27 mouse cellular contexts compared by ENCODE assay signal in the genomic region with DNA sequence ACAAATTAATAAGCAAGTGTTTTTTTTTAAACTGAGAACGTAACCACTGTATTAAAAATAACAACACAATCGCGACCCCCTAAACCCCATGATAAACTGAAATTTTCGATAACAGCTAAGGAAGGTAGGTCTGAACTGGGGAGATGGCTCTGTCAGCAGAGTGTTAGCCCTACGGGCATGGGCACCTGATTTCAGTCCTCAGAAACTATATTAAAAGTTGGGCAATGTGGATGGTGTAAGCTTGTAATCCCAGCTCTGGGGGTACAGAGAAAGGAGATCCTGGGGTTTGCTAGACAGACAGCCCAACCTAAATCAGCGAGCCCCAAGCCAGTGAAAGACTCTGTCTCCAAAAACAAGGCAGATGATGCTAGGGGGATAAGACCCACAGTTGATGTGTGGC.
DNase-seq lines count a peak whose midpoint lies in the region; ATAC-seq and TF ChIP-seq lines count a peak whose summit lies in the region.
"Had no signal": no experiment of that assay in that cellular context is flagged by ENCODE, and none has a peak within 500 bp of the region (broad histone marks: within the 10 kb centered on the region; RNA-seq: fewer than 3 reads in every experiment).

No protein-coding gene starts in this region.

- no peak for ATAC-seq in embryonic facial prominence, embryonic 13.5 days (ENCODE audit: insufficient number of reproducible peaks, insufficient read depth, low FRiP score, low TSS enrichment, low read depth)
- 0 out of 2 replicates have a peak, but pooled peaks have one; percentile 50 for ATAC-seq in intestine, embryonic 14.5 days (replicated peaks; ENCODE audit: low FRiP score, low TSS enrichment, low read depth)
- no peak for ATAC-seq in intestine, postnatal 0 days
- ATAC-seq in embryonic facial prominence, embryonic 15.5 days (ENCODE audit: insufficient number of reproducible peaks, low FRiP score, low TSS enrichment, low read depth): no peak
- ATAC-seq in intestine, embryonic 16.5 days: peak; percentile 50; the same call in 1 of the 2 replicates
- ATAC-seq: activated CD4-positive, CD25-positive, alpha-beta regulatory T cell, adult 4 months; CD4-positive, CD25-positive, alpha-beta regulatory T cell, adult 4 months; forebrain, embryonic 13.5 days; forebrain, embryonic 15.5 days; forebrain, postnatal 0 days; Patski had no signal

- H3K4me2 ChIP-seq in embryonic facial prominence, embryonic 13.5 days: no peak overlapping the region
- H3K4me2 ChIP-seq in intestine, embryonic 14.5 days (ENCODE audit: low read length): no peak overlapping the region
- H3K4me2 ChIP-seq in intestine, postnatal 0 days (replicated peaks; ENCODE audit: low read depth): no peak overlapping the region
- no peak overlapping the region for H3K4me2 ChIP-seq in embryonic facial prominence, embryonic 15.5 days (replicated peaks)
- no peak overlapping the region; the same call in 1 of the 2 replicates for H3K4me2 ChIP-seq in intestine, embryonic 16.5 days (ENCODE audit: low read depth, low read length)
- H3K4me2 ChIP-seq: embryonic facial prominence, embryonic 12.5 days; forebrain, embryonic 13.5 days; forebrain, embryonic 15.5 days had no signal

- WGBS in embryonic facial prominence, embryonic 13.5 days: 89% methylated on average over 6 of the region's 6 CpGs
- 94% methylated on average over 6 of the region's 6 CpGs for WGBS in embryonic facial prominence, embryonic 10.5 days
- 72% methylated on average over 6 of the region's 6 CpGs for WGBS in intestine, embryonic 14.5 days
- WGBS in intestine, postnatal 0 days: 57% methylated on average over 6 of the region's 6 CpGs
- 86% methylated on average over 6 of the region's 6 CpGs for WGBS in embryonic facial prominence, embryonic 15.5 days
- 70% methylated on average over 6 of the region's 6 CpGs for WGBS in intestine, embryonic 16.5 days
- WGBS in midbrain, embryonic 10.5 days: 92% methylated on average over 6 of the region's 6 CpGs

- peak overlapping the region; percentile 58 for H3K27ac ChIP-seq in embryonic facial prominence, embryonic 13.5 days
- no peak overlapping the region for H3K27ac ChIP-seq in embryonic facial prominence, embryonic 10.5 days (replicated peaks)
- peak overlapping the region; percentile 20; the same call in 1 of the 2 replicates for H3K27ac ChIP-seq in intestine, embryonic 14.5 days (ENCODE audit: low read depth)
- H3K27ac ChIP-seq in intestine, postnatal 0 days (ENCODE audit: low read depth, low read length): no peak overlapping the region
- peak overlapping the region; percentile 8; the same call in 1 of the 2 replicates for H3K27ac ChIP-seq in embryonic facial prominence, embryonic 15.5 days (replicated peaks)
- H3K27ac ChIP-seq in intestine, embryonic 16.5 days (ENCODE audit: low read length): 0 out of 2 replicates have a peak overlapping the region, but pooled peaks have one; percentile 11
- H3K27ac ChIP-seq in midbrain, embryonic 10.5 days (replicated peaks): no peak overlapping the region
- H3K27ac ChIP-seq: embryonic facial prominence, embryonic 12.5 days; forebrain, embryonic 13.5 days; forebrain, embryonic 15.5 days had no signal

- no peak overlapping the region for H3K9ac ChIP-seq in embryonic facial prominence, embryonic 13.5 days
- no peak overlapping the region for H3K9ac ChIP-seq in intestine, embryonic 14.5 days (ENCODE audit: low read length)
- no peak overlapping the region for H3K9ac ChIP-seq in intestine, postnatal 0 days (ENCODE audit: low read depth, low read length)
- no peak overlapping the region for H3K9ac ChIP-seq in embryonic facial prominence, embryonic 15.5 days
- no peak overlapping the region for H3K9ac ChIP-seq in intestine, embryonic 16.5 days (ENCODE audit: low read depth, low read length)
- H3K9ac ChIP-seq: embryonic facial prominence, embryonic 12.5 days; forebrain, embryonic 13.5 days; forebrain, embryonic 15.5 days; forebrain, postnatal 0 days had no signal

- no peak for TF ChIP-seq CTCF in intestine, postnatal 0 days (IDR thresholded peaks at IDR 0.05; ENCODE audit: low read depth)

- no peaks in the 10 kb centered on the region for H3K9me3 ChIP-seq in embryonic facial prominence, embryonic 13.5 days
- no peaks in the 10 kb centered on the region for H3K9me3 ChIP-seq in embryonic facial prominence, embryonic 10.5 days
- no peaks in the 10 kb centered on the region for H3K9me3 ChIP-seq in intestine, embryonic 14.5 days (ENCODE audit: control insufficient read depth, low read length)
- no peaks in the 10 kb centered on the region for H3K9me3 ChIP-seq in intestine, postnatal 0 days (ENCODE audit: control insufficient read depth)
- no peaks in the 10 kb centered on the region for H3K9me3 ChIP-seq in embryonic facial prominence, embryonic 15.5 days (replicated peaks)
- H3K9me3 ChIP-seq in intestine, embryonic 16.5 days (ENCODE audit: control insufficient read depth, low read length): no peaks in the 10 kb centered on the region
- no peaks in the 10 kb centered on the region for H3K9me3 ChIP-seq in midbrain, embryonic 10.5 days (replicated peaks)
- H3K9me3 ChIP-seq: embryonic facial prominence, embryonic 12.5 days; forebrain, embryonic 13.5 days; forebrain, embryonic 15.5 days; G1E had no signal

- DNase-seq in embryonic facial prominence, embryonic 10.5 days (ENCODE audit: low spot score): no peak
- no peak for DNase-seq in intestine, embryonic 14.5 days (ENCODE audit: low spot score)
- no peak for DNase-seq in midbrain, embryonic 10.5 days (ENCODE audit: low spot score)
- DNase-seq: adrenal gland, adult 2 months; adrenal gland, postnatal 10 days; adrenal gland, postnatal 25 days; B cell, adult 2 months; cerebellum, adult 11 months; cerebellum, adult 18-20 months; cerebellum, adult 8-10 months; cerebellum, adult 9-11 months; cerebellum, postnatal 14 days; cerebellum, postnatal 36 days; embryo, embryonic 11 days; forebrain, postnatal 0 days had no signal

- H3K36me3 ChIP-seq in embryonic facial prominence, embryonic 13.5 days: no peaks in the 10 kb centered on the region
- no peaks in the 10 kb centered on the region for H3K36me3 ChIP-seq in embryonic facial prominence, embryonic 10.5 days (replicated peaks)
- no peaks in the 10 kb centered on the region for H3K36me3 ChIP-seq in intestine, embryonic 14.5 days (ENCODE audit: control insufficient read depth, insufficient read depth, low read length)
- H3K36me3 ChIP-seq in intestine, postnatal 0 days (ENCODE audit: control insufficient read depth, insufficient read depth): no peaks in the 10 kb centered on the region
- no peaks in the 10 kb centered on the region for H3K36me3 ChIP-seq in embryonic facial prominence, embryonic 15.5 days
- no peaks in the 10 kb centered on the region for H3K36me3 ChIP-seq in intestine, embryonic 16.5 days (ENCODE audit: control insufficient read depth, insufficient read depth, low read length)
- H3K36me3 ChIP-seq in midbrain, embryonic 10.5 days: no peaks in the 10 kb centered on the region
- H3K36me3 ChIP-seq: embryonic facial prominence, embryonic 12.5 days; forebrain, embryonic 15.5 days; G1E had no signal

- no peak overlapping the region for H3K4me3 ChIP-seq in embryonic facial prominence, embryonic 13.5 days
- H3K4me3 ChIP-seq in embryonic facial prominence, embryonic 10.5 days: no peak overlapping the region
- H3K4me3 ChIP-seq in intestine, embryonic 14.5 days (ENCODE audit: low read depth, low read length): no peak overlapping the region
- no peak overlapping the region for H3K4me3 ChIP-seq in intestine, postnatal 0 days (ENCODE audit: low read depth, low read length)
- H3K4me3 ChIP-seq in embryonic facial prominence, embryonic 15.5 days (replicated peaks): no peak overlapping the region
- H3K4me3 ChIP-seq in intestine, embryonic 16.5 days (ENCODE audit: low read length): no peak overlapping the region
- no peak overlapping the region for H3K4me3 ChIP-seq in midbrain, embryonic 10.5 days
- H3K4me3 ChIP-seq: embryonic facial prominence, embryonic 12.5 days; forebrain, embryonic 13.5 days; forebrain, embryonic 15.5 days had no signal

- peaks cover 21% of the 10 kb centered on the region for H3K4me1 ChIP-seq in embryonic facial prominence, embryonic 13.5 days
- no peaks in the 10 kb centered on the region; the same call in 1 of the 2 replicates for H3K4me1 ChIP-seq in embryonic facial prominence, embryonic 10.5 days
- no peaks in the 10 kb centered on the region for H3K4me1 ChIP-seq in intestine, embryonic 14.5 days (replicated peaks; ENCODE audit: control insufficient read depth, insufficient read depth, low read length)
- H3K4me1 ChIP-seq in intestine, postnatal 0 days (replicated peaks; ENCODE audit: control insufficient read depth, insufficient read depth, low read length): no peaks in the 10 kb centered on the region
- H3K4me1 ChIP-seq in embryonic facial prominence, embryonic 15.5 days: peaks cover 13% of the 10 kb centered on the region
- H3K4me1 ChIP-seq in intestine, embryonic 16.5 days (ENCODE audit: control insufficient read depth, insufficient read depth, low read length): peaks cover 2% of the 10 kb centered on the region; the same call in 1 of the 2 replicates
- H3K4me1 ChIP-seq in midbrain, embryonic 10.5 days: no peaks in the 10 kb centered on the region
- H3K4me1 ChIP-seq: embryonic facial prominence, embryonic 12.5 days; forebrain, embryonic 13.5 days had no signal

- H3K27me3 ChIP-seq in embryonic facial prominence, embryonic 13.5 days: no peaks in the 10 kb centered on the region
- H3K27me3 ChIP-seq in embryonic facial prominence, embryonic 10.5 days (replicated peaks; ENCODE audit: low read depth, poor library complexity, severe bottlenecking): 0 out of 2 replicates have a peak, but pooled peaks cover 6% of the 10 kb centered on the region
- no peaks in the 10 kb centered on the region for H3K27me3 ChIP-seq in intestine, embryonic 14.5 days (replicated peaks; ENCODE audit: control insufficient read depth, insufficient read depth, low read length)
- no peaks in the 10 kb centered on the region for H3K27me3 ChIP-seq in intestine, postnatal 0 days (replicated peaks; ENCODE audit: control insufficient read depth, insufficient read depth, low read length)
- H3K27me3 ChIP-seq in embryonic facial prominence, embryonic 15.5 days: no peaks in the 10 kb centered on the region
- H3K27me3 ChIP-seq in intestine, embryonic 16.5 days (replicated peaks; ENCODE audit: control insufficient read depth, insufficient read depth, low read length): no peaks in the 10 kb centered on the region
- H3K27me3 ChIP-seq in midbrain, embryonic 10.5 days (ENCODE audit: low read depth, poor library complexity, severe bottlenecking): no peaks in the 10 kb centered on the region
- H3K27me3 ChIP-seq: CH12.LX; embryonic facial prominence, embryonic 12.5 days; forebrain, embryonic 13.5 days; forebrain, embryonic 15.5 days; Patski had no signal

Comparison
In these comparisons a context has a peak if more than half of its experiments do, and no peak if none do; other contexts are left out.
1. ATAC-seq: peak in intestine, embryonic 14.5 days (single experiment) and intestine, embryonic 16.5 days (single experiment); none in embryonic facial prominence, embryonic 13.5 days (single experiment), intestine, postnatal 0 days (single experiment) and embryonic facial prominence, embryonic 15.5 days (single experiment).
2. H3K27ac ChIP-seq: peak in embryonic facial prominence, embryonic 13.5 days (single experiment), intestine, embryonic 14.5 days (single experiment), embryonic facial prominence, embryonic 15.5 days (single experiment) and intestine, embryonic 16.5 days (single experiment); none in embryonic facial prominence, embryonic 10.5 days (single experiment), intestine, postnatal 0 days (single experiment) and midbrain, embryonic 10.5 days (single experiment).